Mouse (Mus musculus) left cerebral cortex, adult 11 months (tissue): ENCODE results near the gene BC025920.
A peak's percentile ranks its signal among the peaks of the same experiment; 100 is the strongest.

Experiments used
- DNase-seq: peaks from one replicate; pipeline ENCODE4 v3.0.0; 2022; ENCODE audit warnings: low spot score

The BC025920 gene

GRCm38 (mm10) chr10:81642648-81643448 lies 36.8 kb downstream of the BC025920 start:
- no peak for DNase-seq

DNA sequence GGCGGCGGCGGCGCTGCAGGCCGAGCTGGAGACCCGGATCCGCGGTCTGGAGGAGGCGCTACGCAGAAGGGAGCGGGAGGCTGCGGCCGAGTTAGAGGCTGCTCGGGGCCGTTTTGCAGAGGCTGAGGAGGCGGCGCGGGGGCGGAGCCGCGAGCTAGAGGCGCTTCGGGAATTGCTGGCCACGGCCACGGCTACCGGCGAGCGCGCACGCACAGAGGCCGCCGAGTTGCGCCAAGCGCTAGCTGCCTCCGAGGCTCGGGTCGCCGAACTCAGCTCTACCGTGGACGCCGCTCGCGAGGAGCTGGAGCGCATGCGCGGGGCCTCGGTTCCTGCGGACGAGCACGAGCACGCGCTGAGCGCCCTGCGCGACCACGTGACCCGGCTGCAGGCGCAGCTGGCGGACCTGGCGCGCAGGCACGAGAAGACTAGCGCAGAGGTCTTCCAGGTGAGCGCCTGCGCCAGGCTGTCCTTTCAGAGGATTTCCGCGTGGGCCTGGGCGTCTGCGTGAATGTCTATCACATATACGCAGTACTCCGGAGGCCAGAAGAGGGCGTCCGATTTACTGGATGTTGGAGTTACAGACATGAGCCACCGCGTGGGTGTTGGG lies 37.5 kb downstream of the BC025920 start:
- DNase-seq: peak; percentile 94

DNA sequence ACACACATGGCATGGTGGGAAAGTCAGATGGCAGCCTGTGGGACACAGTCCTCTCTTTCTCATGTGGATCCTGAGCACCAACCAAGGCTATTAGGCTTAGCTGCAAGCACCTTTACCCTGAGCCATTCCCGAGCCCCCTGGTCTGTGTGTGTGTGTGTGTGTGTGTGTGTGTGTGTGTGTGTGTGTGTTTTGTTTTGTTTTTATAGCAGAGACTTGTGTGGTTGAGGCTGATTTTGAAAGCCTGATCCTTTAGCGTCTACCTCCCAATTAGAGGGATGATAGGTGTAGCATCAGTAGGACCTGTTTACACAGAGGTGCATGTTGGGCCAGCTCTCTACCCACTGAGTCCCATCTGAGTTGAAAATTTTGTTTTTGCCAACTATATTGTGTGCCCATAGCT lies 38.1 kb downstream of the BC025920 start:
- DNase-seq: no peak

- no peak for DNase-seq
Measured at GRCm38 (mm10) chr10:81644716-81645115, 38.6 kb downstream of the BC025920 start.

DNA sequence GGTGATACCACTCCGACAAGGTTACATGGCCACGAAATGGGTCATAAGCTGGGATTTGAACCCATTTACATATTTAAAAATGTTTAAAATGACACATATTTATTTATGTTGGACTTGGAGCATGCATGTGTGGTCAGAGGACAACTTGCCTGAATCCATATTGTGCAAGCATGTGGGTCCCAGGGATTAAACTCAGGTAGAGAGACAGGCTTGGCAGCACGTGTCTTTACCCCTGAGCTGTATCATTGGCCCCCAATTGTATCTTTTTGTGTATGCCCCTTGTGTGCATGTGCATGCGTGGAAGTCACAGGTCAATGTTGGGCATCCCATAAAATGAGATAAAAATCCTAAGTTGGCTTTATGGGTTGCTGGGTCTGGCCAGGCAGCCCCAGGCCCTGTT lies 39.3 kb downstream of the BC025920 start:
- no peak for DNase-seq

GRCm38 (mm10) chr10:81646015-81646555 lies 40.0 kb downstream of the BC025920 start:
- DNase-seq: no peak

DNA sequence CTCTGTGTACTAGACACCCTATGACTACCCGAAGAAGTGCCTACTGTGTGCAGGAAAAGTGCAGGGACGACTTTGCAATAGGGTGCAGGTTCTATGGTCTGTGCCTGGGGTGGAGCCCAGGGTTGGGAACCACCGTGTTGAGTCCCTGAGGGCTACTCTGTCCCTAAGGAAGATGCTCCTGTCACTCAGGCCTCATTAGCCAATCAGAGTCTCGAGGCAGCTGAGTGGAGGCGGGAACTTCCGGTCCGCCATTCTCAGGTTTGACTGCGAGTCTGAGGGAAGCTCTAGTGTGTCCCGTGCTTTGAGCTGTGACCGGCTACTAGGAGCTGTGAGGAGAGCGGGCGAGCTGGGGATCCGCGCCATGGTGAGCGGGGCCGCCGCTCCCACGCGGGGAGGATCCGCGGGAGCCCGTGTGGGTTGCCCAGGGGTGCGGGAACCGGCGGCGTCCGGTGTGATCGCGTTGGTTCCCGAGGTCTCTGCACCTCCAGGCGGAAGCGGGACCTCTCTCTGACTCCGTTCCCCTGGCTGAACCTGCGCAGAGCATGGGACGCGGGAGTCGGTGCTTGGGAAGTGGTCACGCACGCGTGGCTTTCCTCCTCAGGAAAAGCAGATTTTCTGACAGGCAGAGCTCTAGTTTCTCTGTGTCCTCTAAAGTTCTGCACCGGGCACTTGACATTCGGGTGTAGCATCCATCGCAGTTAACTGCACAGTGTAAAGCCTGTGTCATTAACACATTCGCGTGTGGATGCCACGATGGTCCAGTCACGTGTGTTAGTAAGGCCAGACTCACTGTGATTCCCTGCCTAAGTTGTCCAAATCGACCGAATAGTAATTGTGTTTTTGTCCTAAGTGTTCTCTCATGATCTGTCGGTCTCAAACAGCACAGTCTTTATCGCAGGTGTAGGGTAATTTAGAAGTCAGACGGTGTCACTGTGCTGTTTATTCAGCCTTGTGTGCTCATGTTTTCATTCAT lies 43.0 kb downstream of the BC025920 start, which contains the start of gene Gm10778:
TSS of gene Gm10778 (plus strand) at position 257 of the 973 bp plus-strand sequence.
- DNase-seq: peak; percentile 82

DNA sequence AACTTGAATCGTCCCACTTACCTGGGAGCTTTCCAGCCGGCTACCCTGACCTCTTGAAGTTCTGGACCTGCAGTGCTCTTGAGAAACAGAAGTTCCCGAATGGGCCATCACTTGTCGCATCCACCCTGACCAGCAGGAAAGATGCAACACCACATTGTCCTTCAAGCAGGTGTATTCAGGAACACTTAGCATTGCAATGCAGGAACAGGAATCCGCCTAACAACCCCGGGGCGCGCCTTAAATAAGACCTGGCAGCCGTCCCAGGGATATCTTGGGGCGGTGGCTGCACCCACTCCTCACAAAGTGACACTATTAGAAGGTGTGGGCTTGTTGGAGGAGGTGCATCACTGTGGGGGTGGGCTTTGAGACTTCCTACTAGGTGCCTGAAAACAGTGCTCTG lies 49.1 kb downstream of the BC025920 start:
- no peak for DNase-seq

GRCm38 (mm10) chr10:81656174-81656573 lies 50.1 kb downstream of the BC025920 start:
- DNase-seq: no peak
